Mouse (Mus musculus): ENCODE results near the gene Fbxw21. TPM values are rescaled to one million over a fixed set of nuclear protein-coding genes. Genes with fewer than 3 reads are reported as not detected.
"Not testable (repeated sequence)": the region's sequence is repeated elsewhere in the genome, so short reads cannot be mapped to it uniquely, and the experiment has no call there.

Fbxw21 gene
- polyA plus RNA-seq, 1 experiment, result not detected

GRCm38 (mm10) chr9:109140414-109140813 lies 21.4 kb downstream of the Fbxw21 start:
- H3K4me3 ChIP-seq (ENCODE audit: low read depth, low read length); H3K36me3 ChIP-seq (ENCODE audit: control insufficient read depth, insufficient read depth, low read length); H3K27me3 ChIP-seq (ENCODE audit: control insufficient read depth, insufficient read depth, low read length); H3K27ac ChIP-seq (ENCODE audit: insufficient read depth, low read depth, low read length); H3K4me1 ChIP-seq (ENCODE audit: control insufficient read depth, insufficient read depth, insufficient read length, low read length): not testable (repeated sequence)
- WGBS, result 55% methylated on average over 4 of the region's 4 CpGs
- peak; percentile 27; the same call in 1 of the 2 replicates for TF ChIP-seq CTCF (IDR thresholded peaks at IDR 0.05; ENCODE audit: extremely low read depth, insufficient read length, insufficient replicate concordance, low read depth, low read length)

DNA sequence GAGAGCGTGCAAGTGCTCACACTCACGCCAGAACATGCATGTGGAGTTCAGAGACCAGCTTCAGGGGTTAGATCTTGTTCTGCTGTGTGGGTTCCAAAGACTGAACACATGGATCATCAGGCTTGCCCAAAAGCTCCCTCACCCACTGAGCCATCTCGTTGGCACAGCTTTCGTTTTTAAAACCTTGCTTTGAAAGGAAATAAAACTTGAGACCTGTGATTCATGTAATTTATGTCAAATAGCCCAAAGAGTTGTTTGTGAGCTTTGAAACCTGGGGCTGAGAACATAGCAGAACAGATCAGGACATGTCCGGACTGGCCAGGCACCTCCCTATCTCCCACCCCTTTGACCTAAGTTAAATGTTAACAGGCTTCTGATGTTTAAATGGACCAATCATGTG lies 31.8 kb downstream of the Fbxw21 start:
- H3K4me3 ChIP-seq (ENCODE audit: low read depth, low read length), result no peak overlapping the region
- no peaks in the 10 kb centered on the region for H3K4me1 ChIP-seq (ENCODE audit: control insufficient read depth, insufficient read depth, insufficient read length, low read length)
- H3K36me3 ChIP-seq (ENCODE audit: control insufficient read depth, insufficient read depth, low read length), result no peaks in the 10 kb centered on the region
- TF ChIP-seq CTCF (IDR thresholded peaks at IDR 0.05; ENCODE audit: extremely low read depth, insufficient read length, insufficient replicate concordance, low read depth, low read length), result no peak
- TF ChIP-seq POLR2A (IDR thresholded peaks at IDR 0.05; ENCODE audit: low read depth, low read length), result no peak
- H3K27me3 ChIP-seq (ENCODE audit: control insufficient read depth, insufficient read depth, low read length), result no peaks in the 10 kb centered on the region
- no peak overlapping the region for H3K27ac ChIP-seq (ENCODE audit: insufficient read depth, low read depth, low read length)
- 79% methylated on average over 5 of the region's 5 CpGs for WGBS

- Histone ChIP-seq H3K27me3 (ENCODE audit: control insufficient read depth, insufficient read depth, low read length) (no peaks in the 10 kb centered on the region), H3K4me3 (ENCODE audit: low read depth, low read length) (no peak overlapping the region), H3K4me1 (ENCODE audit: control insufficient read depth, insufficient read depth, insufficient read length, low read length) (no peaks in the 10 kb centered on the region), H3K27ac (ENCODE audit: insufficient read depth, low read depth, low read length) (no peak overlapping the region), H3K36me3 (ENCODE audit: control insufficient read depth, insufficient read depth, low read length) (no peaks in the 10 kb centered on the region)
- 41% methylated on average over 3 of the region's 3 CpGs for WGBS
- TF ChIP-seq POLR2A (IDR thresholded peaks at IDR 0.05; ENCODE audit: low read depth, low read length) (no peak), CTCF (IDR thresholded peaks at IDR 0.05; ENCODE audit: extremely low read depth, insufficient read length, insufficient replicate concordance, low read depth, low read length) (no peak)
These were observed 33.6 kb downstream of the Fbxw21 start for GRCm38 (mm10) chr9:109128211-109128610.

- no peaks in the 10 kb centered on the region for H3K4me1 ChIP-seq (ENCODE audit: control insufficient read depth, insufficient read depth, insufficient read length, low read length)
- TF ChIP-seq POLR2A (IDR thresholded peaks at IDR 0.05; ENCODE audit: low read depth, low read length) (no peak), CTCF (IDR thresholded peaks at IDR 0.05; ENCODE audit: extremely low read depth, insufficient read length, insufficient replicate concordance, low read depth, low read length) (no peak)
- H3K27me3 ChIP-seq (ENCODE audit: control insufficient read depth, insufficient read depth, low read length), result no peaks in the 10 kb centered on the region
- WGBS, result 66% methylated on average over 4 of the region's 4 CpGs
- H3K27ac ChIP-seq (ENCODE audit: insufficient read depth, low read depth, low read length), result no peak overlapping the region
- no peak overlapping the region for H3K4me3 ChIP-seq (ENCODE audit: low read depth, low read length)
- H3K36me3 ChIP-seq (ENCODE audit: control insufficient read depth, insufficient read depth, low read length), result no peaks in the 10 kb centered on the region
These were observed 34.8 kb downstream of the Fbxw21 start for GRCm38 (mm10) chr9:109127076-109127475.

DNA sequence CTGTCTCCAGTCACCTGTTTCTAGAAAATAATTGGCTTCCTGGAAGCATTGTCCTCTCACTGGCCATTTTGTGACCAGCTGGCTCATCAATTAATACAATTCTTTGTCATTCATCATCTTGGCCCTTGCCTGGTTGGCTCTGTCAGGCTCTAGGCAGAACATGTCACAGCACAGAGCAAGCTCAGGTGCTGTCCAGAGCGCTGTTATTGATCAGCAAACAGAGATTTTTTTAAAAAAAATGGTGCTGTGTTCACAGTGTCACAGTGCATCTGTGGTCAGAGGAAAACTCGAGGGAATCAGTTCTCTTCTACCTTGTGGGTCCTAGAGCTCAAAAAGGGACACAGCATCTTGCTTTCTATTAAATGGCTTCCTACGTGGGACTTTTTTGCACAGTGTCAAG lies 36.4 kb downstream of the Fbxw21 start:
- Histone ChIP-seq H3K4me3 (ENCODE audit: low read depth, low read length) (no peak overlapping the region), H3K4me1 (ENCODE audit: control insufficient read depth, insufficient read depth, insufficient read length, low read length) (no peaks in the 10 kb centered on the region), H3K27me3 (ENCODE audit: control insufficient read depth, insufficient read depth, low read length) (no peaks in the 10 kb centered on the region), H3K36me3 (ENCODE audit: control insufficient read depth, insufficient read depth, low read length) (no peaks in the 10 kb centered on the region), H3K27ac (ENCODE audit: insufficient read depth, low read depth, low read length) (no peak overlapping the region)
- TF ChIP-seq POLR2A (IDR thresholded peaks at IDR 0.05; ENCODE audit: low read depth, low read length), result no peak
- no peak for TF ChIP-seq CTCF (IDR thresholded peaks at IDR 0.05; ENCODE audit: extremely low read depth, insufficient read length, insufficient replicate concordance, low read depth, low read length)
- 63% methylated on average over 3 of the region's 3 CpGs for WGBS

DNA sequence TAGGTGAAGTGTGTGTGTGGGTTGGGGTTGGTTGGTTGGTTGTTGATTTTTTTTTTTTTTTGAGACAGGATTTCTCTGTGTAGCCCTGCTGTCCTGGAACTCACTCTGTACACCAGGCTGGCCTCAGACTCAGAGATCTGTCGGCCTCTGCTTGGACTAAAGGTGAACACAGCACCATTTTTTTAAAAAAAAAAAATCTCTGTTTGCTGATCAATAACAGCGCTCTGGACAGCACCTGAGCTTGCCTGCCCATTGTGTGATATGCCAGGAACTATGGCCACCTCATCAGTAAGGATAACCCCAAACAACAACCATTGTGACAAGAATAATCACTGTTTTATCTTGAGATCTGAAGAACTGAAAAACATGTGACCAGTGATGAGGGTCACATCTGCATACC lies 36.8 kb downstream of the Fbxw21 start:
- H3K36me3 ChIP-seq (ENCODE audit: control insufficient read depth, insufficient read depth, low read length), result no peaks in the 10 kb centered on the region
- H3K4me1 ChIP-seq (ENCODE audit: control insufficient read depth, insufficient read depth, insufficient read length, low read length), result no peaks in the 10 kb centered on the region
- no peak overlapping the region for H3K4me3 ChIP-seq (ENCODE audit: low read depth, low read length)
- no peak overlapping the region for H3K27ac ChIP-seq (ENCODE audit: insufficient read depth, low read depth, low read length)
- no peak for TF ChIP-seq CTCF (IDR thresholded peaks at IDR 0.05; ENCODE audit: extremely low read depth, insufficient read length, insufficient replicate concordance, low read depth, low read length)
- TF ChIP-seq POLR2A (IDR thresholded peaks at IDR 0.05; ENCODE audit: low read depth, low read length), result no peak
- H3K27me3 ChIP-seq (ENCODE audit: control insufficient read depth, insufficient read depth, low read length), result no peaks in the 10 kb centered on the region
- 55% methylated on average over 2 of the region's 2 CpGs for WGBS

DNA sequence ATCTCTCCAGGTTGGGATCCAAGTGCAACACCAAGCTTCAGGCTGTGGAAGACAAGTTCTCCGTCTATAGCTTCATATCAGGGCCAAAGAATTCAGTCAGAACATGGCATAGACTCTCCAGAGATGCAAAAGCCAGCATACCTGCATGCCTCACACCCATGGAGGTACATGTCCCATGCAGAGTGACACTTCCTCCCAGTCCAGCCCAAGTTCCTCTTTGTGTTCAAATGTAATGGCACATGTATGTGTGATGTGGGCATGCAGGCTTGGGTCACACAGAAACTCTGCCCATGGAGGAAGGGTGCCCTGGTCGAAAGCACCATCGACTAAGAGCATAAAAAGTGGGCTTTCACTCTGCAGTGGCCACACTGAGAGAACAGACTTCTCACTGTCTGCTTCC lies 37.7 kb downstream of the Fbxw21 start:
- TF ChIP-seq POLR2A (IDR thresholded peaks at IDR 0.05; ENCODE audit: low read depth, low read length) (no peak), CTCF (IDR thresholded peaks at IDR 0.05; ENCODE audit: extremely low read depth, insufficient read length, insufficient replicate concordance, low read depth, low read length) (no peak)
- H3K36me3 ChIP-seq (ENCODE audit: control insufficient read depth, insufficient read depth, low read length), result no peaks in the 10 kb centered on the region
- 84% methylated on average over 3 of the region's 3 CpGs for WGBS
- no peaks in the 10 kb centered on the region for H3K27me3 ChIP-seq (ENCODE audit: control insufficient read depth, insufficient read depth, low read length)
- H3K4me3 ChIP-seq (ENCODE audit: low read depth, low read length), result no peak overlapping the region
- peaks cover 3% of the 10 kb centered on the region for H3K4me1 ChIP-seq (ENCODE audit: control insufficient read depth, insufficient read depth, insufficient read length, low read length)
- no peak overlapping the region for H3K27ac ChIP-seq (ENCODE audit: insufficient read depth, low read depth, low read length)

DNA sequence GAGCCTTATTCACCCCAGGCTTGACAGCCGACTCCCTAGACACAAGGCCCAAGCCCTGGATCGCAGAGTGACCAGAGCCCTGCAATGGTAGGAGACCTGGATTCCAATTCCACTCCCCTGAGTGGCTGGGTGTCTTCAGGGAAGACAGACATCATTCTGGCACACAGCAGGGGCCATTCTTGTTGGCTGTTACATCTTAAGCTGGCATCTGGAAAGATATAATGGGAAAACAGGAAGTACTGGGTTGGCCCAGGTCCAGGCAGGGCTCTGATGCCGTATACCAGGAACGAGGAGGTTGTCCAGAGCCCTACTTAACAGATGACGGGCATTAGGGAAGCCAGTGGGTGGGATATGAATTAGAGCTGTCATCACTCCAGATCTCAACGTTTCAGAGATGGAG lies 38.6 kb downstream of the Fbxw21 start:
- Histone ChIP-seq H3K4me1 (ENCODE audit: control insufficient read depth, insufficient read depth, insufficient read length, low read length) (peaks cover 3% of the 10 kb centered on the region), H3K36me3 (ENCODE audit: control insufficient read depth, insufficient read depth, low read length) (no peaks in the 10 kb centered on the region), H3K4me3 (ENCODE audit: low read depth, low read length) (no peak overlapping the region), H3K27me3 (ENCODE audit: control insufficient read depth, insufficient read depth, low read length) (no peaks in the 10 kb centered on the region), H3K27ac (ENCODE audit: insufficient read depth, low read depth, low read length) (no peak overlapping the region)
- WGBS, result 31% methylated on average over 6 of the region's 6 CpGs
- TF ChIP-seq POLR2A (IDR thresholded peaks at IDR 0.05; ENCODE audit: low read depth, low read length), result no peak
- TF ChIP-seq CTCF (IDR thresholded peaks at IDR 0.05; ENCODE audit: extremely low read depth, insufficient read length, insufficient replicate concordance, low read depth, low read length), result no peak
